Mouse (Mus musculus) G1E (cell line): ENCODE measurements around the gene Rras2.

Experiments used
- CTCF ChIP-seq: IDR thresholded peaks from 2 replicates; pipeline ENCODE4 v1.5.1; 2012; ENCODE audit warnings: low read depth, low read length, inconsistent platforms, mixed read lengths
- GATA1 ChIP-seq: IDR thresholded peaks from 2 replicates; pipeline ENCODE4 v1.6.1; 2012; ENCODE audit warnings: borderline replicate concordance, low read length, inconsistent platforms, mixed read lengths
- GATA2 ChIP-seq: IDR thresholded peaks from 2 replicates; pipeline ENCODE4 v1.6.1; 2012; ENCODE audit warnings: low read depth, low read length, inconsistent platforms, borderline replicate concordance
- POLR2AphosphoS5 ChIP-seq: IDR thresholded peaks from 2 replicates; pipeline ENCODE4 v1.6.1; 2012; ENCODE audit warnings: low read depth, low read length, inconsistent platforms; ENCODE audit not compliant: insufficient replicate concordance
- TAL1 ChIP-seq: conservative IDR thresholded peaks from 2 replicates; pipeline ENCODE4 v1.6.1; 2012; ENCODE audit warnings: low read depth, low read length, inconsistent platforms, mixed read lengths

DNA sequence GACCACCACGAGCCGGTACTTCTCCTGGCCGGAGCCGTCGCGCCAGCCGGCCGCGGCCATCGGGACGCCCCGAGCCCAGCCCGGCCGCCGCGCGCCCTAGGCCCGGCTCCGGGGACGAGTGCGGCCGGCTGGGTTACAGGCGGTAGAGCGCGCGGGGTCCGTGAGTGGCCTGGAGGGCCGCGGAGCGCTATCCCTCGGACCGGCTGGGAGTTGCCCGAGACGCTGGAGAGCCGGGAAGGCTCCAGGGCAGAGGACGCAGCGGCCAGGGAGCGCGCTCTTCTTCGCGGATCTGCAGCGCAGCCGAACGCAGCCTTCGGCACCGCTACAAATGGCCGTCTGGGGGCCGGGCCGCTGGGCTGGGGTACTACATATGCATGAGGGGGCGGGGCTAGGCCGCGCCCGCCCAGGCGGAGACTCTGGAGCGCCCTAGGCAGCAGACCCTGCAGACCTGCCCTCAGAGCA lies at the start of gene Rras2:
- TF ChIP-seq CTCF (no peak), GATA1 (no peak), POLR2AphosphoS5 (no peak), GATA2 (no peak), TAL1 (no peak)
